Mouse (Mus musculus): ENCODE measurements around the gene Sdc1.

Sdc1 gene

DNA sequence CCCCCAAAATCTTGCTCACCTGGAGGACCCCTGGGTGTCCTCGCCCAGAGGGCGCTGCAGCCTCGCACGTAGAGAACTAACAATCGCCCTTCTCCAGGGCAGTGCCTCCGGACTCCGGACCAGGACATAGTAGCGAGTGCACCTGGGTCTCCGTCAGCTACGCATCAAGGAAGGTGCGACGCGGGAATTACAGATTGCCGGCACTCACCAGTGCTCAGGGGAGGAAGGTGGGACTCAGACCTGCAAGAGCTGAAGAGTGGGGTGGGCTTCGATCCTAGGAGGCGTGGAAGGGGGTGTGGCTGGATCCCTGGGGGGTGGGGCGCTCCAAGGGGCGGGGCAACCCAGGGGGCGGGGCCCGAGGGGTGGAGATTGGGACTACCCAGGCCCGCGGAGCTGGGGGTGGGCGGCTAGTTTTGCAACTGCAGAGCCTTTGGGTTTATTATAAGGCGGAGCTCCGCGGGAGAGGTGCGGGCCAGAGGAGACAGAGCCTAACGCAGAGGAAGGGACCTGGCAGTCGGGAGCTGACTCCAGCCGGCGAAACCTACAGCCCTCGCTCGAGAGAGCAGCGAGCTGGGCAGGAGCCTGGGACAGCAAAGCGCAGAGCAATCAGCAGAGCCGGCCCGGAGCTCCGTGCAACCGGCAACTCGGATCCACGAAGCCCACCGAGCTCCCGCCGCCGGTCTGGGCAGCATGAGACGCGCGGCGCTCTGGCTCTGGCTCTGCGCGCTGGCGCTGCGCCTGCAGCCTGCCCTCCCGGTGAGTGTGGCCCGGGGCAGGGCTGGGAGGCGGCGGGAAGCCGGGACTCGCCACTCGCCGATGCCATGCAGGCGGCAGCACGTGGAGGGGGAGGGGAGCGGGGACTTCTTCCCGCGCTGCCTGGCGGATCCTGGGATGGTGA is at the start of gene Sdc1:
Gene Sdc1 (plus strand): TSS at position 378 of the 898 bp plus-strand sequence.
- DNase-seq (ENCODE audit: low spot score in 2 of 2), result peak in 1 of 2 experiments; percentile 37

- DNase-seq (ENCODE audit: low spot score in 2 of 2), result no peak
Measured at GRCm38 (mm10) chr12:8726890-8727289, 44.2 kb upstream of the Sdc1 start.

- DNase-seq (ENCODE audit: low spot score in 2 of 2), result no peak
Measured at GRCm38 (mm10) chr12:8728739-8729138, 42.4 kb upstream of the Sdc1 start.

DNA sequence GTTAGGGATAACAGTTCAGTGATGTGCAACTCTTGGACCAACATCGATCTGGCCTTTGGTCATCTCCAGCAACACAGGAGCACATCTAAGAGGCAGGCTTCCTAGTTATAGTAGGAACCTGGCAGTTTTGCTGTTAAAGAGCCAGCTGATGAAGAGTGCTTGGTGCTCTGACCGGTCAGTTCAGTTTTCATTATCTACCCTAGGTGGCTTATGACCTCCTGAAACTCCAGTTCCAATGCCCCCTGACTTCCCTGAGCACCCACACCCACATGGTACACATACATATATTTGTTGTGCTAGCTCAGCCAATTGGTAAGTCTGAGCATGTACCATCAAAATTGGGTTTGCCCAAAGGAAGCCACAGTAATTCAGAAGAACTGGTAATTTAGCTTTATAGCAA is 17.5 kb upstream of the Sdc1 start:
- DNase-seq (ENCODE audit: low spot score in 2 of 2), result no peak

DNA sequence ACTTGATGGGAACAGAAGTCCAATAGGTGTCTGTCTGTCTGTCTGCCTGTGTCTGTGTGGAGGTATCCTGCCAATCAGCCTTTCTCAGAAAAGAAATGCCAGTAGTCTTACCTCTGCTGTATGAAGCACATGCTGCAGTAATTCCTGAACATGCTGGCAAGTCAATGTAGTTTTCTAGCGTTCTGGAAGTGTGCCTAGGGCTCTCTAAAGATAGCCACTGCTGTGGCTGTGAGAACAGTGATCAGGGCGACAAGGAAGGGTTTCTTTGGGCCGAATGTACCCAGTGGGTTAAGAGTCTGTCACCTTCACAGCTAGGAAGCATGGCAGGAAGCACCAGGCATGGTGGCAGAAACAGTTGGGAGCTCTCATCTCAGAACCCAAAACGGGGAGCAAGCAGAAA is 17.0 kb upstream of the Sdc1 start:
- DNase-seq (ENCODE audit: low spot score in 2 of 2), result no peak

- no peak for DNase-seq (ENCODE audit: low spot score in 2 of 2)
Measured at GRCm38 (mm10) chr12:8758029-8758428, 13.1 kb upstream of the Sdc1 start.

DNA sequence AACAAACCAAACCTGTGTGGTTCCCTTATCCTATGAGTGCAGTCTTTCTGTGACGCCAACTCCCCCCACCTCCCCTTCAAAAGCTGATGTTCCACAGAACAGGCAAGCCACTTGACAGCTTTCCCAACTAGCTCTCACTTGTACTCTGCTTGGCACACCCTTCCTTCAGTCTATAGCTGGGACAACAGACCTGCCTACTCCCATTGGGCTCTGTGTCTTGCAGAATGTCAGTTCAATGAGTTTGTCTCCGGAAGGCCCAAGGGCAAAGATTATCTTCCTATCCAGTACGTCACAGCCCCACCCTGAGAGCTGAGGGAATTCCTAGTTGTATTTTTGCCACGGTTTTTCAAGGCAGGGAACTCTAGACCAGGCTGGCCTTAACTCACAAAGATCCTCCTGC is 12.0 kb upstream of the Sdc1 start:
- DNase-seq (ENCODE audit: low spot score in 2 of 2), result no peak

DNA sequence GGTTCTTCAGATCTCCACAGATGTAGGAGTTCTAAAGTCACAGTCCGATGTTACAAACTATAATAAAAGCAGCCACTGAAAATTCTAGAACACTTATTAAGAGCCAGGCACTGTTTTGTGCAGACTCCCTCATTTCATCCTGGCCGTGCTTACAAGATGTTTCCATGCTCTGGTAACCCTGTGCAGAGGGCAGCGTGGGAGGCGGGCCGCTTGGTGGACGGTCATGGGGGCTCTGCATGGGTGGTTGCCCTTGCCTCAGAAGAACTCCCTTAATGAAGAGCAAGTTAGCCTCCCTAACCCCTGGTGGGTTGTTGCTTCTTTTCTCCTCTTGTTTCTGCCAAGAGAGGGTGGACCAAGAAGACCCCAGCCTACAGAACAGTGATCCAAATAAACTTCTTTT is 11.3 kb upstream of the Sdc1 start:
- no peak for DNase-seq (ENCODE audit: low spot score in 2 of 2)

DNA sequence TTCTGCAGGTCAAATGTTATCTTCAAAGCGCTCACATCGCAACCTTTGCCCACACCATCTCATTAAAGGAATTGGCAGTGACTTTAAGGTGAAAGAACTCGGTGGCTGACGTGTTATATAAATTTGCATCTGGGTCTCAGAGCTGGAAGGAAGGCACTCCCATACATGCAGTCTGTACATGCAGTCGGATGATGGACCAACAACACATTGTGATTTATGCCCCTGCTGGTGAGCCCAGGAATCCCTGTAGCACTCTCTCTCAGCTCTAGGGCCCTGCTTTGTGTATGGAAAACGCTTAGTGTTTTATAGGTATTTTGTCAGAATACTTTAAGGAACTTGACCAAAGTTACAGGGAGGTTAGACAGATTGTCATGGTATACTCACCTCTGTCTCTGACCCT is 10.6 kb upstream of the Sdc1 start:
- DNase-seq (ENCODE audit: low spot score in 2 of 2), result peak in 1 of 2 experiments; percentile 2

- peak in 1 of 2 experiments; percentile 1 for DNase-seq (ENCODE audit: low spot score in 2 of 2)
Measured at GRCm38 (mm10) chr12:8761058-8761457, 10.1 kb upstream of the Sdc1 start.

DNA sequence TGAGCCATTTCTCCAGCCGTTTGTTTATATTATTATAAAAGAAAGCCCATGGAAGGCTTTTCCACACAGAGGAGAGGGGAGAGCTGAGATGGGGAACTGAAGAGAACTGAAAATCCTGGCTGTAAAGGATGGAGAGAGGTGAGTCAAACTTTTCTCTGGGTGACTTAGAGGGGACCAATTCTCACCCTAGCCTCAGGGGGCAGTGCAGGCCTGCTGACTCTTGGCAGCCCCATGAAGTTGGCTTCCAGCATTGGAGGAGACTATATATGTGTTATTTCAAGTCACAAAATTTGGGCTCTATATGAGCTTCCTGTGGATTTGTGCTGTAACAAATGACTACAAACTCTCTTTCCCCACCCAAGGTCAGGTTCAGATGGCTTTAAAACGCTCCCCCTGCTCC is 8.5 kb upstream of the Sdc1 start:
- DNase-seq (ENCODE audit: low spot score in 2 of 2), result no peak

DNA sequence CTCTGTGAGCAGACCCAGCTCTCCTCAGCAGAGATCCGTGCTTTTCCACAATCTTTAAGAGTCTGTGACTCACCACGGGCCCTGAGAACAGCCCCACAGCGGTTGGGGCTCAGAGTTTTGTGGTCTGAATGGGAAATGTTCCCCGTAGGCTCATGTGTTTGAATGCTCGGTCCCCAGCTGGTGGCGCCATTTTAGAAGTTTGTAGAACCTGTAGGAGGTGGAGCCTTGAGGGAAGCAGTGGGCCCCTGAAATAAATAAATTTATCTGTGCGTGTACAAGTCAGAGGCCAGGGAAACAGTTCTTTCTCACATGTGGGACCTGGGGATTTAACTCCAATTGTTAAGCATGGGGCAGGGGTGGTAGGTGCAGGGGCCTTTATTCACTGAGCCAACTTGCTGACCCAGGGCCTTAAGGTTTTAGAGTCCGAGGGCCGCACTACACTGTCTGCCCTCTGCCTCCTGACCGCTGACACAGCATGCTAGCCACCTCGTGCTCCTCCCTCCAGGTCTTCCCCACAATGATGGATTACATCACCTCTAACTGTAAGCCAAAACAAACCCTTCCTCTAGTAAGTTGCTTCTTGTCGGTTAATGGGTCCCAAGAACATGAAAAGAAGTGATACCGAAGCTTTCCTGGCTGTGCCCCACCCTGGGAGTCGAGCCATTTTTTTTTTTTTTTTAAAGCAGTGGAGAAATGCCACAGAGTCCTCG is 6.7 kb upstream of the Sdc1 start:
- no peak for DNase-seq (ENCODE audit: low spot score in 2 of 2)

- no peak for DNase-seq (ENCODE audit: low spot score in 2 of 2)
Measured at GRCm38 (mm10) chr12:8771844-8772380, 789 bp downstream of the Sdc1 start.

DNA sequence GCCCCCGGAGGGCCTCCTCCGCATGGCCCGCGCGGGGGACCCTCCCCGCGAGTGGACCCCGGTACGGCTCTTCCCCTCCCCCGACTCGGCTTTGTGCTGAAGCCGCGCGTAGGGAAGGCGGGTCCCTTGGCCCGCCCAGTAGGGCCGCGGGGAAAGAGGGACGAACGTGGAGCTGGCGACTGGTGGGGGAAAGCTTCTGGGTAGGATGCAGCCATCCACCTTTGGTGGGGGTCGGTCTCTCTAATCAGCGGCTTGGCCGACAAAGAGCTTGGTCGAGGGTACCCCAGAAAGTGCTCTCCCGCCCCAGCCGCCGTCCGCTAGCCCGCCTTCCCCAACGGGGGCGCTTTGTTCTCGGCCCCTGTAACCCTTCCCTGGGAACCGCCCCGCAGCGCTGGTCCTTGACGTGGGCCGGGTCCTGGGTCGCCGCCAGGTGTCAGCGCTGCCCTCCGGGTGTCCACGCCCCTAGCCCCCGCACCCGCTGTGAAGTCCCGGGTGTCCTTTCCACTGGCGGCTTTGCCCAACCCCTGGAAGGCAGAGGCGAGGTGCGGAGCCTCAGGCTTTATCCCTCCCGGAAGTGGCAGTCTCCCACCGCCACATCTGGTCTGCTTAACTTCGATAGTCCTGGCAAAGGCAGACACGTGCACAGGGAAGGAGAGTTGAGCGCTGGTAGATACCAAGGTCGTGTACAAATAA is 1.5 kb downstream of the Sdc1 start:
- DNase-seq (ENCODE audit: low spot score in 2 of 2), result no peak

- no peak for DNase-seq (ENCODE audit: low spot score in 2 of 2)
Measured at GRCm38 (mm10) chr12:8773336-8773735, 2.2 kb downstream of the Sdc1 start.

DNA sequence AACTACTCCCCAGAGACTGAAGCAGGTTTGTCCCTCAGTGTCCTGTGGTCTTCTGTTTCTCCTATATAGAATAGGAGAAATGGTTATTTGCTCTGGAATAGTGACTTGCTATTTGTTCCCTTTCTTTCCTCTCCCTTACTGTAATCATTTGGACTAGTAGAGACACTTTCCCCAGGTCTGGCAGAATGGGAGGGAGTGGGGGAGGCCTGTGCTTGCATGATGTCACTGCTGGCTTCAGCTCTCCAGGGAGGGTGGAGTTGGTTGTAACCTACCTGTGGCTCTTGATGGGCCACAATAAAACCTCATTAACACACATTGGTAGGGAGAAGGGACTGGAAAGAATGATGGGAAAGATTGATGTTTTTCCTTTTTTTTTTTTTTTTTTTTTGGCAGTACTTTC is 3.1 kb downstream of the Sdc1 start:
- no peak for DNase-seq (ENCODE audit: low spot score in 2 of 2)

- no peak for DNase-seq (ENCODE audit: low spot score in 2 of 2)
Measured at GRCm38 (mm10) chr12:8776206-8776605, 5.1 kb downstream of the Sdc1 start.

DNA sequence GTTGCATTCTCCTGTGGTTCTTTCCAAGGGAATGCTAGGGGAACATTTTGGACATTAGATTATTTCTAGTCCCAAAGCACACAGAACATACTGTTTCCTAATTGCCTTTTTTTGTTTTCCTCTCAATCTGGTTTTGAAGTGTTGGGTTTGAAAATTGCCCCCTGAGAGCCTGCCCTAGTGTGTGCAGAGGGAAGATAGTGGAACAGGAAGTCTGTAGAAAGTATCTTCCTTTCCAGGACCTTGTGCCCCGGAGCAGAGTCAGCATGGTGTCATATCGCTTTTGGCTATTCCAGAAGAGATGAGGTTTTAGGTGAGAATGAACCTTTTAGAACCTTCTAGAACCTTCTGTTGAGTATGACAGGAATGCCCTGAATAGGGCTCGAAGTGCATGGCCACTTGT is 5.6 kb downstream of the Sdc1 start:
- DNase-seq (ENCODE audit: low spot score in 2 of 2), result no peak

DNA sequence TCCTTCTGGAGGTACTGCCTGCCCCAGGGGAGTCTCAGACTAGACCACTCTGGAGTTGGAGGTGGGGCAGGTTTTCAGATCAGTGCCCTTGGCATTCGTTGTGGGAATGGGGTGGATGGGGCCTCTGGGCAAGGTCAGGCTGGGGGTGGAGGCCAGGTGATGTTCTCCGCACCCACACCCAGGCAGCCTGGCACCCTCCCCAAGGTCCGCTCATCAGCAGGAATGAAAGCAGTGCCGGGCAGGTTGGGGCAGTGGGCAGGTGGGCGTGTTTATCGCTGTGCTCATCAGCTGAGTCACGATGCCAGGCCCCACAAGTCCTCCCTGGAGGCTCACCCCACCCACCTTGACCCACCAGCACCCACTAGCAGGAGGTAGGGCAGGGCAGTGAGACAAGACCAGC is 7.0 kb downstream of the Sdc1 start:
- no peak for DNase-seq (ENCODE audit: low spot score in 2 of 2)

GRCm38 (mm10) chr12:8779851-8780250 is 8.7 kb downstream of the Sdc1 start:
- no peak for DNase-seq (ENCODE audit: low spot score in 2 of 2)

GRCm38 (mm10) chr12:8781121-8781520 is 10.0 kb downstream of the Sdc1 start:
- no peak for DNase-seq (ENCODE audit: low spot score in 2 of 2)

GRCm38 (mm10) chr12:8781681-8782378 is 10.7 kb downstream of the Sdc1 start:
- no peak for DNase-seq (ENCODE audit: low spot score in 2 of 2)

Data from frontal cortex, postnatal 14 days (tissue).